Mouse (Mus musculus): ENCODE measurements around the gene Rxra. TPM values are rescaled to one million over a fixed set of nuclear protein-coding genes. Genes with fewer than 3 reads are reported as not detected.

The Rxra gene
- polyA plus RNA-seq, 1 experiment: 60.0 TPM

DNA sequence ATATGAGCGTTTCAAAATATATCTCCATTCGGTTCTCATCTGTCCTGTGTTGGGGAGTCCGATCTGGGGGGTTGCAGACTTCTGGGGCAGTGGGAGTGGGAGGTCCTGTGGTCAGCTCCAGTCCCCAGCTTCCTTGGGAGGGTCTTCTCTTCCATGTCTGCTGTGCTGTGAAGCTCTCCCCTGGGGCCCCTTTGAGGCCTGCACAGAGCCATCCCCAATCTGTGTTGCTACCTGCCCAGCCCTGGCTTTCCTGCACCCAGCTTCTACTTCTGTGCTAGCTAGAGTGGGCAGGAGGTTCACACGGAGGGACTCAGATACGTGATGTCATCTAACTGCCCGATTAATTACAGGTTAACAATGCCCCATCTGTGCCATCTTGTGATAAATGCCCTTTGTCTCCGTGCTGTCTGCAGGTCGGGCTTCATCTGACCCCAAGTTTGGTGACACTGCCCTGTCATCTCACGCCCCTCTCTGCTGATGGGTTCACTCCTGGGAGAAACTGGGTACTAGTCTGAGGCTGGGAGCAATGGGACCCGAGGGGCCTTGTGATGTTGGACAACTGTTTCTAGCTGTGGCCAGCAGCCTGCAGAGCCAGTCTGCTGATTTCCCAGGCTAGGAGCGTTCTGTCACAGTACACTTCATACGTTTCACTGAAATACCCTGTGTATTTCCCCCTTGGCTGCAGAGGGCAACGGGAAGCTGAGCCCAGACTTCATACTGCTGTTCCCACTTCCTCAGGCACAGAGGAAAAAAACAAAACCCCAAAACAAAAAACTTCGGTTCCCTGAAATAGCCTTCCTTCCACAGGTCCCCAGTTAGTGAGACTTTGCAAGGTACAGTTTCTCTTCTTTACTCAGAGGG lies 86.9 kb downstream of the Rxra start:
- DNase-seq (ENCODE audit: low spot score): no peak

DNA sequence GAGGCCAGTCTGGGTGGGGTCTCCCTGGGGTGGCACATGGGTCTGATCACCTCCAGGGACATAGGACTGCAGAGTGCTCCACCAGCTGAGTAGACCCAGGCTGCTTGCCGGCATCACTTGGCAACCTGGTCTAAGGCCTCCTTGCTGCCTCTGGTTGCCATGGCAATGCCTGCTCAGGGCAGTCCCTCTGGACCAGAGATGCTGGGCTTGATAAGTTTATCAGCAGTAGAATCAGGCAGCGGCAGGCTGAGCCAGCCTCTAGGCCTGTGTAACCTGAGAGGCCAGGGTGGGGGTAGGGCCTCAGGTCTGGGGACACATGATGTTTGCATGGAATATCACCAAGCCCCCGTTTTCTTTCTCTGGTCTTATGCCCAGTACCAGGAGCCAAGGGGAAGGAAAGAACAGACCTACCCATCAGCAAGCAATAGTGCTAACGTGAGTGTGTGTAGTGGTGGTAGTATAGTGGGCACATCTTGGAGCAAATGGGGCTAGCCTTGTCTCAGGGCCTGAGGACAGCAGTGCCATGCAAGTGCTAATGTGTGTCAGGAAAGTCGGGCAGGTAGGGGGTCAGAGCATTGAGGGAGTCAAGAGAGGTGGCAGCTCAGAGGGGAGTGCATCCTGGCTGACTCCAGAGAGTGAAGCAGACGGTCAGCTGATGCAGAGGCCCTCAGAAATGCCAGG lies 88.2 kb downstream of the Rxra start:
- DNase-seq (ENCODE audit: low spot score): no peak

DNA sequence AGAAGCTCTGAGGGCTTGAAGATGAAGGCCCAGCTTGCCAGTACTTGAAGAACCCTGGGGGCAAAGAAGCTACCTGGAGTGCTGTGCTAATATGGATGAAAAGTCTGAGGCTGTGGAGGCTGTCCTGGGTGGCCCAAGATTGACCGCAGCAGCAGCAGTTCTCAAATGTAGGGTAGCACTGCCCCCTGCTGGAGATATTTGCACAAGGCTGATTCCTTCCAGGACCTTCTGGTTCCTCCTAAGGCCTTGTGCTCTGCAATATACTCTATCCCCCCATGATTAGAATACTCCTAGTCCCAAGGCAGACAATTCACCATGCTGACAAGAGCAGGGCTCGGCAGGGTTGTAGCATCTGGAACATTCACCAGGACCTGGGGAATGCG lies 88.7 kb downstream of the Rxra start:
- peak; percentile 70 for DNase-seq (ENCODE audit: low spot score)

DNA sequence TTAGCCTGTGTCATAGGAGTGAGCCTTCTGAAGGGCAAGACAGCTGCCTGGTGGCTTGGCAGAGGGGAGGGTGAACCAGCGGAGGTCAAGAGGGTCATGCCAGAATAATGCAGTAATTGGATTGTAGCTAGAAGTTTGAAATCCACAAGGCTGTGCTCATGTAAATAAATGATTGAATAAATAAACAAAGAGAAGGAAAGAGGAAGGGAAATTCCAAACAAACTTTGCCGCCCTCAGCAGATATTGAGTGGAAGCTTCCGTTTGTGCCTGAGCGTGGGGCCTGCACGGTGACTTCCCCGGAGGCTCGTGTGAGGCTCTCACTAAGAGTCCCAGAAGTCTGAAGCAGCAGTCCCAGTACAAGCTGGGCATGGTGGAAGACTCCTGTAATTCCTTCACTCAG lies 91.5 kb downstream of the Rxra start:
- DNase-seq (ENCODE audit: low spot score): no peak

DNA sequence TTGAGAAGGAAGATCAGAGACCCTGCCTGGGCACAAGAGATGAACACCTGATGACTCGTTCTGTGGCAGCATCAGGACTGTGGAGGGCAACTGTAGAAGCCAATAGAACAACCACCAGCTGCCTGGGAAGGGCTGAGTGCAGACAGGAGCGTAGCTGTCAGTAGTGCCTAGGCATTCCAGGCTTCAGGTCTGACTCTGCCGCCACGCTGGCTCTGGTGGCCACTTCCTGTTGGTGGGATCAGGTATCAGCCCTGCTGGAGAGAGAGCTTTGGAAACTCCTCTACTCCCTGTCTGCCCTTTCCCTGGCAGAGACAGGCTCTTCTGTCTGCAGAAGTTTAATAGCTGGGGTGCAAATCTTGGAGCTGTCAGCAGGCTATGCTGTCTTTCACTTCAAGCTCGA lies 93.5 kb downstream of the Rxra start:
- DNase-seq (ENCODE audit: low spot score): no peak

DNA sequence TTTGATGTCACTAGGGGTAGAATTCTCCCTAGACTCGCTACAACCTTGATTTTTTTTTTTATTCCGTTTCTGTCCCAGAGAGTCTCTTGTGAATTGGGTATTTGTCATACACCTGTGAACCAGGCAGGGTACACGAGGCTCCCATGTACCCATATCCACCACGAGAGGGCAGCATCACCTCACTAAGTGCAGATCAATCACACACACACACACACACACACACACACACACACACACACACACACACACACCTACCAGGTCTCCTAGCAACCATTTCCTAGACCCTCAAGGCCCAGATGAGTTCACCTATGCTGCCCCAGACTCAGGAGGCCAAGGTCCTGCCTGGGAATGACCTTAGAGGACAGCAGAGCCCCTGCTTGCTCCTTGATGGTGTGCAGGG lies 94.0 kb downstream of the Rxra start:
- no peak for DNase-seq (ENCODE audit: low spot score)

DNA sequence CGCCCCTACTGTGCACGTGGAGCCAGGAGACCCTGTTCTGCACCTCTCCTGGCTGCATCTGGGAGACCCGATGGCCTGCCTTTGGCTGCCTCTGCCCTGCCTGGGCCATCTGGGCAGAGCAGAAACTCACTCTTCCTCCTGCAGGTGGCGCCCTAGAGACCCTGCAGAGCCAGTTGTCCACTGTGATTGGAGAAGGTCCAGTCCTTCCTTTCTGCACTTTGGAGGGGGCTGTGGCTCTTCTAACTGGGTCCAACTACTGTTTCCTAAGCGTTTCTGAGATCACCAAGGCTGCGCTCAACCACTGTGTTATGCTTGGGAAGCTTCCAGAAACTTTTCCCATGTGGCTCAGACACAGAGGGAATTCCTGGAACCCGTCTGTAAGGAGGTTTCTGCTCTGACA lies 95.7 kb downstream of the Rxra start:
- peak; percentile 74 for DNase-seq (ENCODE audit: low spot score)

DNA sequence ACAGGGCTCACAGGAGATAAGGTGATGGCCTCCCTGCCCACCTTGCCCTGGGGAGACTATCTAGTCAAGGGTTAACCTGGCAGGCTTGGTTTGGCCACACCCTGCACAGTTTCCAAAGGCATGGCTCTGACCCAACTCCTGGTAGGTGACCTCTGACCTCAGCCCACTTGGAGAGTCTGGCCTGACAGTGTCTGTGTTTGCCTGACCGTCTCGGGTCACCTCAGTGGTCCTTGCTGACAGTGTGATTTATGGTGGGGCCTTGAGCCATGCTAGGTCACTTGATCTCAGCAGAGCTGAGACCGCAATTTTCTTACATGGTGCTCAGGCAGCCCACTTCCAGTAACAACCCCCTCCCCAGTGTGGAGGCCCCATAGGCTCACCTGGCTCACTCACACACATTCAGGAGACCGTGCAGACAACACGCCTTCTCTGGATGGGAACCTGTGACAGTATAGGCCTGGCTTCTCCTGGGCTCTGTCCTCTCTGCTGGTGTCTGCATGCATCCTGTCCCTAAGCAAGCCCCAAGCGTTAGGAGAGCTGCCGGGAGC lies 96.7 kb downstream of the Rxra start:
- no peak for DNase-seq (ENCODE audit: low spot score)

DNA sequence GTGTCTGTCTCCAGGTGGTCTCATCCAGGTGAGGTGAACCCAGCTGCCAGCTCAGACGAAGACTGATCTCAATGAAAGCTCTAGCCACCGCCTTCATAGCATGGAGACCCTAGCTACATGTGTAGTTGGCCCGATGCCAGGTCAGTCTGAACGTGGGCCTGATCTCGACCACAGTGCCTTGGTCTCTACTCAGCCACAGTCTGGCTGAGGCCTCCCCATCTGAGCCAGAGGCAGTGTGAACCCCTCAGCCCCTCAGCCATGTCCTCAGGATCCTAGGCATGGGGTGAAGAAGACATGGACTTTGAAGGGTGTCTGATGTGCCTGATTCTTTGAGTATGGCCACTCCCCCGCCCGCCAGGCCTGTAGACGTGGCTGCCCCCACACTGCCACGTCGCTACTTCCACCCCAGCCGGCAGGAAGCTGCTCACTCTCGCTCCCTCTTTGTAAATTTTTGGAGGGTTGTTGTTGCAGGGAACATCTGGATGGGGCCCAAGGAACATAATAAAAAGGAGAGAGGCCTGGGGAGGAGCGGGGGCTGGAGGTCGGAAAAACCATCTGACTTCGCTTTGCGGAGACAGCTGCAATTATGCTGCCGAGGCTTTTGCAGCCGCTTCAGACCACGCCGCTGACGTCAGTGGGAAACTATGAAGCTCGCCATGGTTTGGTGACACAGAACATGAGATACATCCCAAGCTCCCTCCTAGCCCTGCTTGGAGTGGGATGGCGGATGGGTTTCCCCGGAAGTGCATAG lies 97.9 kb downstream of the Rxra start:
- DNase-seq (ENCODE audit: low spot score): no peak

DNA sequence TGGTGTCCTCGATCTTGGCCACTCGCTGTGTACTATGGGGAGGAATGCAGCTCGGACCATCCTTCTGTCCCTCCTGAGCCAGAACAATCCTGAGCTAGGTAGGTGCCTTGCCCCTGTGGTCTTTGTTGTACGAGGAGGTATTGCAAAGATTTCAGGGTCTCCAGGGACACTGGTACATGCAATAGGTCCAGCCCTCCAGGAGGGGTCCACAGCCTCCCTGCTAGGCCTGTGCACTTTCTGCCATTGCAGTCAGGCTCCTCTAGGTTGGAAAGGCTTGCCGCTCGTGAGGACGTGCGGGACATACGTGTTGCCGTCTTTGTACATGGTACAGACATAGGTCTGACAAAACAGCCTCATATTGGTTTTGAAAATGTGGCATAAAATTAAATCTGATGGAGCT lies 98.8 kb downstream of the Rxra start:
- DNase-seq (ENCODE audit: low spot score): no peak

DNA sequence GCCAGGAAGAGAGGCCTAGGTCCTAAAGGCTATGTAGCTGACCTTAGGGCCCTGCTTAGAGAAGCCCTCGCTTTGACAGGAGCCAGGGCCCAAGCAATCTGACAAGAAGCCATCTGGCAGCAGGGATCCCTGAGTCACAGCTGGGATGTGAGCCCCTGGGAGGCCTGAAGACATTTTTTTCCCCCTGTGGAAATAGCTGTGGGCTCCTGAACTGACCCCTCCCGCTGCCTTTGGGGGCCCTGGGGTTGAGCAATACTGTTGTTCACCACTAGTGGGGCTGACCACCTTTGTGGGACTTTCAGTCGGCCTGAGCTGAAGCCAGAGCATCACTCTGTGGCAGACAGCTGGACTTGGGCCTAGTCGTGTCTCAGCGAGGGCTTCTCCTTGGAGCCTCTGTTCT lies 99.4 kb downstream of the Rxra start:
- DNase-seq (ENCODE audit: low spot score): no peak

DNA sequence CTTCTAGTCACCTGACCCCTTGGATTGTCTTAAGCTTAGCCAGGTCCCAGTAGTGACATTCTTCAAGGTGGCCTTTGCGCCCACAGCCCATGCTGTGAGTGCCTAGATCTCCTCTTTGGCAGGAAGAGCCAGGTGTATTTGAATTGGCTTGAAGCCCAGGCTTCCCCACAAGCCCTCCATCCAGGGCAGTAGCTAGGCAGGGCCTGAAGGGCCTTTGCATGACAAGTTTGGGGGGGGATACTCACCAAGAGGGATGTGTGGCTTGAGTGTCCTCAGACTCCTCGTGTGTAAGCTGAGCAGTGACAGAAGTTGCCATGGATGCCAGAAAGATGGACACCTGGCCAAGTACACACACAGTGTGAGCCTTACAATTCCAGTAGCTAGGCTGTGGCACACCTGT lies 101.5 kb downstream of the Rxra start:
- DNase-seq (ENCODE audit: low spot score): no peak

DNA sequence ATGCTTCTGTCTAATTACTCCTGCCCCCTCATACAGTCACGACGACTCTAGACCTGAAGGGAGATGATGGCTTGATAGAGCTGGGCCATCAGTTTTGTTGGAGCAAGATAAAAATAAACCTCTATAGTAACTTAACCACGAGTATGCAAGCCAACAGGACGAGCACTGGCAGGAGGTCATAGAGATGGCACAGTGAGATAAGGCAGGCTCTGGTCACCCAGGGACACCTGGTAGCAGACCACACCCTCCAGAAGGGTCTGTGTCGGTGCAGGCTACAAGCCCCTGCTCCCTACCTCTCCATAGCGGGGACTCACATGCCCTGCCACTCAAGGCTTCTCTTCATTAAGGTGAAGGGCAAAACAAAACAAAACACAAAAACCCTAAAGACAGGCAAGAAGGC lies 102.0 kb downstream of the Rxra start:
- no peak for DNase-seq (ENCODE audit: low spot score)

DNA sequence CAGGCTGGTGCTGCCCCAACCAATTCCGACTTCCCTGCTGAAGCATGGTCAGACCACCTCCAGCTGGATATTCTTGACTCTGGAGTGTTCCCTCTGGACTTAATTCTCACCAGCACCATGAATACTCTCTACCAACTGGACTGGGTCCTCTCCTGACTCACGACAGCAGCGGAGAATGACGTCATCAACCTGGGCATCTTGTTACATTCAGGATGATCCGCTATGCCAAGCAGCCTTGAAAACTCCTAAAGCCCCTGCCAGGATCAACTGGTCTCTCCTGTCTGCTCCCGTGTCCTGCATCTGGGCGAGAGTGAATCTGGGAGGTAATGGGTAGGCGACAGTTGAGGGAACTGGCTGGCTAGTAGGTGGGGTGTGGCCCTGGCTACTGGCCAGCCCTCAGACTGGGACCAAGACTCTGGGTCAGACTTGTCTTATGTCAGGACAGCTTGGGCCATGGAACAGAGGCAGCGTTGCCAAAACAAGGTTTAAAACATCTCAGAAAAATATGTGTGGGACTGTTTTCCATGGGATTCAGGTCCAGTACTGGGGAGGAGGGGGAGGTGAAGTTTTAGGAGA lies 103.1 kb downstream of the Rxra start:
- DNase-seq (ENCODE audit: low spot score): no peak

DNA sequence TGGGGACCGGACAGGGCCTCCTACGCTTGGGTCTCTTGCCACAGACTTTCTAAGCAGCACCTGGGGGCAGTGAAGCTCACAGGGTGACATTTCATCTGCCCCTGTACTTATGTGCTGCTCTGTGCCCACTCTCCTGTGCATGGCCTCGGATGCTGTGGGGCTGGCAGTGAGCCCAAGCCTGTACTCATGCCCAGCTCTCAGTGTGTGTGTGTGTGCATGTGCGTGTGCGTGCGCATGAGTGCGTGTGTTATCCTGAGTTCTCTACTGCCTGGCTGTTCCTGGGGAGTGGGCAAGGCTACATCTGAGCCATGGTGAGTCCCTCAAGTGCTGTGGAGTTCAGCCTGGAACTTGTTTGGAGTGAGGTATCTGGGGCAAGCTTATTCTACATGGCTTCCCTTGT lies 103.9 kb downstream of the Rxra start:
- DNase-seq (ENCODE audit: low spot score): no peak

DNA sequence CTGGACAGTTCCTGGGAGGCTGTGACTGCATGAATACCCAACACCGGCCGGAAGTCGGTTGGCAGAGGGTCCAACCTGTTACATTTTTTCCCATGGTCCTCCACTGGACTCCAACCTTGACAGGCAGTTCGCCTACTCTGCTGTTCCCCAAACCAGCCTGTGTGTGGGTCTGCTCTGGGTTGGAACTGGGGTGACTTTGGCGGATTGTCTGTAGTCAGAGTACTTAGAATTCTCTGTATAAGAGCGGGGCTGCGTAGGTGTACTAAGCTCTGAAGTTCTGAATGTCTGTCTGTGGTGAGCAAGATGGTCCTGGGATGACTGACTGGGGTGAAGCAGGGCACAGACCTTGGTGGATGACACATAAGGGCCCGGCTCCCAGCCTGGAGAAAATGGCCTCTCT lies 109.1 kb downstream of the Rxra start:
- no peak for DNase-seq (ENCODE audit: low spot score)

DNA sequence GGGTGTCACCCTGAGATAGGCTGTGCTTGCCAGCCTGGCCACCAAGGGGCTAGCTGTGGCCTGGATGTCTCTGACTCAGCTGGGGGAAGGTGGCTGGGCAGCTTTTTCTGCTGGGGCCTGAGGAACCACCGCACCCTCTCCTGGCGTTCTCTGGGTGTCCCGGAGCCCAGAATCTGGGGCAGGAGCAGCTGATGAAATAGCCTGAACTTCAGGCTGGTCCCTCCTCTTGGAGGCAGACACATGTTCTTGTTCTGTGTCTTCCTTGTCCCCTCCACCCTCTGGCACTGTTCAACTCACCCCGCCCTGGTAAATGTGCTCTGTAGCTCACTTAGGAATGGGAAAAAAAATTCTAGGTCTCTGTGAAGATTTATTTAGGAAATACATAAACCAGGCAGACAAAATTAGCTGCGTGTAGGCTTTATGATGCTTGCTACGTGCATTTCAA lies 109.8 kb downstream of the Rxra start:
- no peak for DNase-seq (ENCODE audit: low spot score)

DNA sequence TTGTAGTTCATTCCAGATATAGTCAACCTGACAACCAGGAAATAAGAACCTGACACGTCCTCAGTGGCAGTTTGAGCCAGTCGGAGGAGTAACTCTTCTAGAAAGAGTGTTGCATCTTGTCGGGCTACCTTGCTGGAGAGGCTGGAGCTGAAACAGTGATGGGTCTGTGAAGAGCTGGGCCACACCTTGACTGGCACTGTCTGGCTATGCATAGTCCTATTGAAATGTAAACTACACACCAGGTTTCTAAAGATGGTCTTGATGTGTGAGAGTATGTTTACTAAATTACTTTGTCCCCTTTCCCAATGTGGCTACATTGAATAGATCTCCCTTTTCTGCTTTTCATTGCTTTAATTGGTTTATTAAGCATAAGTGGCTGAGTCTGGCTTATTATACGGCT lies 115.3 kb downstream of the Rxra start:
- no peak for DNase-seq (ENCODE audit: low spot score)

DNA sequence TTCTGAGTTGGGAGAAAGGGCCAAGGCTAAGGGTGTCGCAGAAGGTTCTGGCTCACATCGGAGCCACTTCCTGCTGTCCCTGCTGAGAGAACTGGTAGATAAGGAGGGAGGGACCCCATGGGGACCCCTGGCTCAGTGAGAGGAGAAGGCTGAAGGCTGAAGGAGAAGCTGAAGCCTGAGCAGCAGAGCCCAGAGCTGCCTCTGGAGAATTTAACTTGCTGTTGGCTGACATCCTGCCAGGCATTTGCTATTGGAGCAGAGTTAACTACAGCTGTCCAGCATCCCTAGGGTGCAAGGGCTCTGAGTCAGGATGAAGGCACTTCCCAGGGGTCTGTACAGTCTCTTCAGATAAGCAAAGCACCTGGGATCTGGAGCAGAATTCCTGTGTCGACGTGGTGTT lies 122.8 kb downstream of the Rxra start:
- DNase-seq (ENCODE audit: low spot score): no peak

DNA sequence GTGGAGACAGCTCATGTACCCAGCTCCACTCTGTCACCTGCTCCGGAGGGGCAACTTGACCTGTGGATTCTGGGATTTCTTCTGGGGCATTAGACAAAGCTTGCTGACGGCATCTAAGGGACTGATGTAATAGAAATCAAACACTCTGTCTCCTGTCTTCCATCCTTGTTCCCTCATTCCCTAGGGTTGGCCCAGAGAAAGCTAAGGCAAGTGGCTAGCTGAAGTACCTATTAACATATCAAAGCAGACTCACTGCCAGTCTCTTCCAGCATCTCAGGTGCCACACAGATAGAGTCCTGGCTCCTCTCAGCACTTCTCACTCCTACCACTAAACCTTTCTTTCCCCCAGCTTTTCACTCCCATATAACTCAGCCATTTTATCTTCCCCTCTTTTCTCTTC lies 124.8 kb downstream of the Rxra start:
- no peak for DNase-seq (ENCODE audit: low spot score)

DNA sequence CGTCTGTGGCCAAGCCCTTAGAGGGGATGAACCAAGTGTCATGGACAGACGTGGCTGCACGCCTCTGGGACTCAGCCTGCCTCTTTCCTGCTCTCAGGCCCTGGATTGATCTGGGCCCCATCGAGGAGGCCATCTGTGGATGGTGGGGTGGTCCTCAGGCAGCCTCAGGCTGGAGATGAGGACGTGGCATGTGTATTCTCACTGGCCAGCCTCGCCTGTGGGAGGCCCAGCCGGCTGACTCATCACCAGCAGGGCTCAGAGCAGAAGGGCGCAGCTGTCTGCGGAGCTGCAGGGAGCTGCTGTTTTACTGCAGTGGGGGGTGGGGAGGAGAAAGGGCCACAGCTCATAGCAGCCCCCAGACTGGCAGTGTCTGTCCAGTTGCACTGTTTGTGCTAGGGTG lies 126.3 kb downstream of the Rxra start:
- DNase-seq (ENCODE audit: low spot score): no peak

DNA sequence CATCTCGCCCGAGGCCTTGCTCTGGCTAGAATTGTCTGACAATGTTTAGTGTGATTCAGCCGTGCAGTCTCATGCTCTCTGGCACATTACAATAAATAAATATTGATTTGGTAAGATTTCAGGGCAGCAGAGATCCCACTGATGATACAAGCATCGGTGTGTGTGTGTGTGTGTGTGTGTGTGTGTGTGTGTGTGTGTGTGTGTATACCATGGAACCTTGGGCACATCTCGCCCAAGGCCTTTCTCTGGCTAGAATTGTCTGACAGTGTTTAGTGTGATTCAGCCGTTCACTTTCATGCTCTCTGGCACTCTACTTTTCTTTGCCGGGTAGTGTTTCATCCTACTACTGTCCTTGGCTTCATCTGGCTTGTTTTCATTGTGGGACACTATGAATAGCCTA lies 130.5 kb downstream of the Rxra start:
- no peak for DNase-seq (ENCODE audit: low spot score)

Measured in urinary bladder, adult 2 months (tissue).